Mouse (Mus musculus) neural tube, embryonic 11.5 days (tissue): ENCODE data around the gene Wnk2. TPM values are rescaled to one million over a fixed set of nuclear protein-coding genes. Genes with fewer than 3 reads are reported as not detected.

ENCODE experiments used
- ATAC-seq: fragments of 200-750 bp; cut with Nextera tagmentation; 2 replicates; pipeline ENCODE4 v1.8.0; 2017; ENCODE audit warnings: moderate number of reproducible peaks, mild to moderate bottlenecking, moderate TSS enrichment, moderate library complexity; ENCODE audit not compliant: insufficient read depth, low FRiP score, low TSS enrichment
- DNase-seq: peaks from one replicate; pipeline ENCODE4 v3.0.0-alpha.2; 2015; ENCODE audit warnings: low spot score
- H3K27ac ChIP-seq: fragments of 300-500 bp; sonication (generic); 2 replicates; pipeline ENCODE4 v1.5.1; 2014; ENCODE audit warnings: low read depth, mild to moderate bottlenecking, low read length
- H3K27me3 ChIP-seq: fragments of 300-500 bp; sonication (generic); 2 replicates; pipeline ENCODE4 v1.6.1; 2014; ENCODE audit warnings: mild to moderate bottlenecking, low read length, mixed read lengths; ENCODE audit not compliant: control insufficient read depth, insufficient read depth
- H3K36me3 ChIP-seq: fragments of 300-500 bp; sonication (generic); 2 replicates; pipeline ENCODE4 v1.6.1; 2014; ENCODE audit warnings: mild to moderate bottlenecking, low read length, moderate library complexity, mixed read lengths; ENCODE audit not compliant: control insufficient read depth, insufficient read depth
- H3K4me1 ChIP-seq: fragments of 300-500 bp; sonication (generic); 2 replicates; pipeline ENCODE4 v1.6.1; 2014; ENCODE audit warnings: low read length, mixed read lengths; ENCODE audit not compliant: control insufficient read depth, insufficient read depth
- H3K4me2 ChIP-seq: fragments of 300-500 bp; sonication (generic); 2 replicates; pipeline ENCODE4 v1.6.1; 2014; ENCODE audit warnings: low read depth, mild to moderate bottlenecking, moderate library complexity
- H3K4me3 ChIP-seq: fragments of 300-500 bp; sonication (generic); 2 replicates; pipeline ENCODE4 v1.5.1; 2014; ENCODE audit warnings: low read depth, low read length
- H3K9ac ChIP-seq: fragments of 300-500 bp; sonication (generic); 2 replicates; pipeline ENCODE4 v1.6.1; 2014; ENCODE audit warnings: mild to moderate bottlenecking, low read length
- H3K9me3 ChIP-seq: fragments of 300-500 bp; sonication (generic); 2 replicates; pipeline ENCODE4 v1.6.1; 2016; ENCODE audit warnings: low read length; ENCODE audit not compliant: control insufficient read depth
- WGBS: fragments of 180-500 bp; shearing (Covaris S2); extraction: QIAGEN DNeasy Blood & Tissue Kit; methylation state at CpG from one replicate; pipeline ENCODE4 v1.1.7; 2014; 5-methylcytosine and 5-hydroxymethylcytosine counted together
- polyA plus RNA-seq: library from polyadenylated mRNA; unstranded; fragments of >200 nt; fragmentation: Nextera tagmentation; extraction: Ambion mirVana; gene quantifications from 2 replicates; pipeline ENCODE4 v1.2.1, GENCODE M21; 2014

The Wnk2 gene
- polyA plus RNA-seq, 1 experiment from 2014 or later: 10.7 TPM

- Histone ChIP-seq H3K4me3 (no peak overlapping the region), H3K9me3 (no peaks in the 10 kb centered on the region), H3K4me2 (no peak overlapping the region), H3K4me1 (no peaks in the 10 kb centered on the region), H3K9ac (no peak overlapping the region), H3K36me3 (no peaks in the 10 kb centered on the region), H3K27ac (no peak overlapping the region), H3K27me3 (no peaks in the 10 kb centered on the region)
- 81% methylated on average over 7 of the region's 7 CpGs for WGBS
- DNase-seq (no peak), ATAC-seq (no peak)
Measured at GRCm38 (mm10) chr13:49103235-49103634, 44.6 kb downstream of the Wnk2 start.

- no peak overlapping the region for H3K4me2 ChIP-seq
- H3K9me3 ChIP-seq: no peaks in the 10 kb centered on the region
- H3K4me3 ChIP-seq: no peak overlapping the region
- no peaks in the 10 kb centered on the region for H3K27me3 ChIP-seq
- no peaks in the 10 kb centered on the region for H3K36me3 ChIP-seq
- DNase-seq: no peak
- H3K9ac ChIP-seq: no peak overlapping the region
- no peak overlapping the region for H3K27ac ChIP-seq
- no peaks in the 10 kb centered on the region for H3K4me1 ChIP-seq
- WGBS: 94% methylated on average over 1 of the region's 1 CpGs
- ATAC-seq: no peak
Measured at GRCm38 (mm10) chr13:49100417-49100816, 47.4 kb downstream of the Wnk2 start.

GRCm38 (mm10) chr13:49096826-49097225, 51.0 kb downstream of the Wnk2 start:
- H3K36me3 ChIP-seq: no peaks in the 10 kb centered on the region; the same call in 1 of the 2 replicates

GRCm38 (mm10) chr13:49094667-49095066, 53.1 kb downstream of the Wnk2 start:
- no peak overlapping the region for H3K4me2 ChIP-seq
- DNase-seq (no peak), ATAC-seq (no peak)
- H3K27me3 ChIP-seq: no peaks in the 10 kb centered on the region
- H3K4me1 ChIP-seq: no peaks in the 10 kb centered on the region
- H3K4me3 ChIP-seq: no peak overlapping the region
- WGBS: 73% methylated on average over 6 of the region's 6 CpGs
- no peaks in the 10 kb centered on the region for H3K9me3 ChIP-seq
- no peak overlapping the region for H3K27ac ChIP-seq
- H3K9ac ChIP-seq: no peak overlapping the region
- H3K36me3 ChIP-seq: no peaks in the 10 kb centered on the region; the same call in 1 of the 2 replicates

More at GRCm38 (mm10) chr13:49096826-49097225, 51.0 kb downstream of the Wnk2 start:
- Histone ChIP-seq H3K4me2 (no peak overlapping the region), H3K4me1 (no peaks in the 10 kb centered on the region), H3K9me3 (no peaks in the 10 kb centered on the region), H3K4me3 (no peak overlapping the region), H3K27ac (no peak overlapping the region), H3K9ac (no peak overlapping the region), H3K27me3 (no peaks in the 10 kb centered on the region)
- ATAC-seq (no peak), DNase-seq (no peak)
- 85% methylated on average over 4 of the region's 4 CpGs for WGBS

- no peaks in the 10 kb centered on the region for H3K27me3 ChIP-seq
- DNase-seq: no peak
- no peak overlapping the region for H3K27ac ChIP-seq
- no peak overlapping the region for H3K4me3 ChIP-seq
- ATAC-seq: no peak
- no peak overlapping the region for H3K4me2 ChIP-seq
- no peaks in the 10 kb centered on the region for H3K4me1 ChIP-seq
- WGBS: 85% methylated on average over 9 of the region's 9 CpGs
- no peaks in the 10 kb centered on the region; the same call in 1 of the 2 replicates for H3K36me3 ChIP-seq
- H3K9me3 ChIP-seq: no peaks in the 10 kb centered on the region
- H3K9ac ChIP-seq: no peak overlapping the region
Measured at GRCm38 (mm10) chr13:49093471-49093891, 54.3 kb downstream of the Wnk2 start.

GRCm38 (mm10) chr13:49092596-49092995, 55.2 kb downstream of the Wnk2 start:
- Histone ChIP-seq H3K4me3 (no peak overlapping the region), H3K36me3 (no peaks in the 10 kb centered on the region; the same call in 1 of the 2 replicates), H3K27me3 (no peaks in the 10 kb centered on the region), H3K4me1 (no peaks in the 10 kb centered on the region), H3K4me2 (no peak overlapping the region), H3K9me3 (no peaks in the 10 kb centered on the region), H3K9ac (no peak overlapping the region), H3K27ac (no peak overlapping the region)
- ATAC-seq (no peak), DNase-seq (no peak)
- 86% methylated on average over 9 of the region's 9 CpGs for WGBS

GRCm38 (mm10) chr13:49090176-49090575, 57.6 kb downstream of the Wnk2 start:
- Histone ChIP-seq H3K4me1 (no peaks in the 10 kb centered on the region), H3K4me3 (no peak overlapping the region), H3K36me3 (no peaks in the 10 kb centered on the region; the same call in 1 of the 2 replicates), H3K27me3 (no peaks in the 10 kb centered on the region), H3K27ac (no peak overlapping the region), H3K9me3 (no peaks in the 10 kb centered on the region), H3K4me2 (no peak overlapping the region), H3K9ac (no peak overlapping the region)
- DNase-seq (no peak), ATAC-seq (no peak)
- WGBS: 91% methylated on average over 1 of the region's 1 CpGs

- ATAC-seq: no peak
- WGBS: 93% methylated on average over 6 of the region's 6 CpGs
- no peaks in the 10 kb centered on the region for H3K4me1 ChIP-seq
- no peaks in the 10 kb centered on the region for H3K27me3 ChIP-seq
- H3K4me2 ChIP-seq: no peak overlapping the region
- no peak for DNase-seq
- H3K36me3 ChIP-seq: no peaks in the 10 kb centered on the region; the same call in 1 of the 2 replicates
- H3K9ac ChIP-seq: no peak overlapping the region
- no peaks in the 10 kb centered on the region for H3K9me3 ChIP-seq
- H3K4me3 ChIP-seq: no peak overlapping the region
- no peak overlapping the region for H3K27ac ChIP-seq
Measured at GRCm38 (mm10) chr13:49088874-49089273, 58.9 kb downstream of the Wnk2 start.

GRCm38 (mm10) chr13:49087420-49087819, 60.4 kb downstream of the Wnk2 start:
- Histone ChIP-seq H3K9me3 (no peaks in the 10 kb centered on the region), H3K4me3 (no peak overlapping the region), H3K9ac (no peak overlapping the region), H3K27ac (no peak overlapping the region), H3K4me1 (no peaks in the 10 kb centered on the region), H3K27me3 (no peaks in the 10 kb centered on the region), H3K36me3 (no peaks in the 10 kb centered on the region; the same call in 1 of the 2 replicates), H3K4me2 (no peak overlapping the region)
- WGBS: 81% methylated on average over 7 of the region's 7 CpGs
- ATAC-seq (no peak), DNase-seq (no peak)
